Mouse (Mus musculus): ENCODE results near the gene Nkg7. TPM values are rescaled to one million over a fixed set of nuclear protein-coding genes. Genes with fewer than 3 reads are reported as not detected.
A peak's percentile ranks its signal among the peaks of the same experiment; 100 is the strongest.
"Not testable (repeated sequence)": the region's sequence is repeated elsewhere in the genome, so short reads cannot be mapped to it uniquely, and the experiment has no call there.

Gene Nkg7
- not detected in 2 replicates for polyA plus RNA-seq (2015; fragmentation: Nextera tagmentation; extraction: Ambion mirVana)

- ATAC-seq: no peak
- H3K27me3 ChIP-seq: 0 out of 2 replicates have a peak, but pooled peaks cover 1% of the 10 kb centered on the region
- H3K36me3 ChIP-seq (ENCODE audit: poor library complexity, severe bottlenecking): no peaks in the 10 kb centered on the region
- H3K9ac ChIP-seq: no peak within 1 kb of the TSS
- no peak within 1 kb of the TSS for H3K27ac ChIP-seq
- no peaks in the 10 kb centered on the region for H3K4me1 ChIP-seq
- WGBS: 78% methylated on average over 10 of the region's 10 CpGs
- H3K9me3 ChIP-seq (replicated peaks): no peaks in the 10 kb centered on the region
- no peak within 1 kb of the TSS for H3K4me3 ChIP-seq
- no peak within 1 kb of the TSS for H3K4me2 ChIP-seq
Observed at GRCm38 (mm10) chr7:43436341-43437255, at the start of gene Nkg7. Gene Nkg7, plus strand, starts transcription at chr7:43437073.

GRCm38 (mm10) chr7:43392349-43393121 lies 44.3 kb upstream of the Nkg7 start:
- no peak overlapping the region for H3K9ac ChIP-seq
- no peak overlapping the region for H3K27ac ChIP-seq
- H3K36me3 ChIP-seq (ENCODE audit: poor library complexity, severe bottlenecking): no peaks in the 10 kb centered on the region
- no peak overlapping the region for H3K4me2 ChIP-seq
- no peaks in the 10 kb centered on the region for H3K27me3 ChIP-seq
- ATAC-seq: no peak
- 86% methylated on average over 8 of the region's 8 CpGs for WGBS
- no peak overlapping the region for H3K4me3 ChIP-seq
- H3K9me3 ChIP-seq (replicated peaks): no peaks in the 10 kb centered on the region; the same call in 1 of the 2 replicates
- no peaks in the 10 kb centered on the region for H3K4me1 ChIP-seq

GRCm38 (mm10) chr7:43399501-43399900 lies 37.4 kb upstream of the Nkg7 start:
- H3K4me2 ChIP-seq: no peak overlapping the region
- no peak overlapping the region for H3K9ac ChIP-seq
- H3K36me3 ChIP-seq (ENCODE audit: poor library complexity, severe bottlenecking): no peaks in the 10 kb centered on the region
- no peaks in the 10 kb centered on the region for H3K27me3 ChIP-seq
- 85% methylated on average over 2 of the region's 2 CpGs for WGBS
- no peak for ATAC-seq
- no peak overlapping the region for H3K27ac ChIP-seq
- no peaks in the 10 kb centered on the region for H3K9me3 ChIP-seq (replicated peaks)
- no peaks in the 10 kb centered on the region for H3K4me1 ChIP-seq
- no peak overlapping the region for H3K4me3 ChIP-seq

DNA sequence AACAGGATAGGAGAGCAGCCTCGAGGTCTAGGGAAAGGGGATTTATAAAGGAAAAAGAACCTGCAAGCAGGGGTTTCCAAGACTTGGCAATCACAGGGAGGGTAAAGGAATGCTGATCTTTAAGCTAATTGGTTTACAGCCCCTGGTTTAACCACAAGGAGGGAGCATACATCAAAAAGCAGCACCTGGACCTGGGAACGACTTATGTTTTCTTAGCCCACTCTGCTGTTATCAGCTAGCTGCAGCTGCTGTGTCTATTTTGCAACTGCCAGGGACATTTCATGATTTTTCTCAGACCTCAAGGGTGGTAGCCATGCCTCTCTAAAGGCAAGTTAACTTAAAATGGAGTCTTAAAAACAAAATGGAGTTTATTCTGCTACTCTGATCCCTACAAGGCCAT lies 34.2 kb upstream of the Nkg7 start:
- no peaks in the 10 kb centered on the region for H3K9me3 ChIP-seq (replicated peaks)
- no peak overlapping the region for H3K4me2 ChIP-seq
- H3K27ac ChIP-seq: no peak overlapping the region
- H3K4me1 ChIP-seq: no peaks in the 10 kb centered on the region
- WGBS: 54% methylated on average over 2 of the region's 2 CpGs
- no peak overlapping the region for H3K9ac ChIP-seq
- no peaks in the 10 kb centered on the region for H3K36me3 ChIP-seq (ENCODE audit: poor library complexity, severe bottlenecking)
- no peak for ATAC-seq
- H3K4me3 ChIP-seq: no peak overlapping the region
- H3K27me3 ChIP-seq: no peaks in the 10 kb centered on the region

GRCm38 (mm10) chr7:43407573-43407972 lies 29.3 kb upstream of the Nkg7 start:
- Histone ChIP-seq H3K4me1 (no peaks in the 10 kb centered on the region), H3K4me3 (no peak overlapping the region), H3K27me3 (no peaks in the 10 kb centered on the region), H3K27ac (no peak overlapping the region), H3K36me3 (ENCODE audit: poor library complexity, severe bottlenecking) (no peaks in the 10 kb centered on the region), H3K4me2 (no peak overlapping the region), H3K9me3 (replicated peaks) (no peaks in the 10 kb centered on the region), H3K9ac (no peak overlapping the region)
- 80% methylated on average over 3 of the region's 3 CpGs for WGBS
- no peak for ATAC-seq

- Histone ChIP-seq H3K4me1 (no peaks in the 10 kb centered on the region), H3K27ac (no peak within 1 kb of the TSS), H3K9ac (no peak within 1 kb of the TSS), H3K9me3 (replicated peaks) (no peaks in the 10 kb centered on the region), H3K4me3 (no peak within 1 kb of the TSS), H3K36me3 (ENCODE audit: poor library complexity, severe bottlenecking) (no peaks in the 10 kb centered on the region), H3K27me3 (no peaks in the 10 kb centered on the region), H3K4me2 (no peak within 1 kb of the TSS)
- WGBS: 91% methylated on average over 4 of the region's 4 CpGs
- ATAC-seq: no peak
Observed at GRCm38 (mm10) chr7:43408131-43408553, 28.7 kb upstream of the Nkg7 start, which contains the start of gene Siglecg. Gene Siglecg, plus strand, starts transcription at chr7:43408204.

GRCm38 (mm10) chr7:43409084-43409483 lies 27.8 kb upstream of the Nkg7 start:
- Histone ChIP-seq H3K4me3 (no peak overlapping the region), H3K9me3 (replicated peaks) (no peaks in the 10 kb centered on the region), H3K4me2 (no peak overlapping the region), H3K36me3 (ENCODE audit: poor library complexity, severe bottlenecking) (no peaks in the 10 kb centered on the region), H3K9ac (no peak overlapping the region), H3K27me3 (no peaks in the 10 kb centered on the region), H3K27ac (no peak overlapping the region), H3K4me1 (no peaks in the 10 kb centered on the region)
- WGBS: 88% methylated on average over 3 of the region's 3 CpGs
- no peak for ATAC-seq

GRCm38 (mm10) chr7:43411724-43412123 lies 25.1 kb upstream of the Nkg7 start:
- not testable (repeated sequence) for H3K36me3 ChIP-seq (ENCODE audit: poor library complexity, severe bottlenecking); H3K4me1 ChIP-seq; H3K4me3 ChIP-seq; ATAC-seq; H3K4me2 ChIP-seq; H3K9me3 ChIP-seq (replicated peaks); H3K27me3 ChIP-seq; H3K9ac ChIP-seq; H3K27ac ChIP-seq
- 31% methylated on average over 4 of the region's 4 CpGs for WGBS

DNA sequence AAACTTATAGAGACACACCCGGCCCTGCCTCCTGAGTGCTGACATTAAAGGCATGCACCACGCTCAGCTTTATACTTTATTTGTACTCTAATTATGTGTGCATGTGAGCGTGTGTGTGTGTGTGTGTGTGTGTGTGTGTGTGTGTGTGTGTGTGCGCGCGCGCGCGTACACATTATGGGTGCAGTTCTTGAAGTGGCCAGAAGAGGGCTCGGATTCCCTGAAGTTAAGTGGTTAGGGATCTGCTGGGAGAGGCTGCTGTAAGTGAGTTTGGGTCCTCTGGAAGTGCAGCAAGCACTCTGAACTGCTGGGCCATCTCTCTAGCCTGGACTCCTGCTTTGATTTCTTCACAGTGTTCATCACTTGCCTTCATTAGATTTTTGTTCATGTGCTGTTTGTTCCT lies 19.6 kb upstream of the Nkg7 start:
- no peaks in the 10 kb centered on the region for H3K27me3 ChIP-seq
- no peak for ATAC-seq
- H3K9ac ChIP-seq: no peak overlapping the region
- no peaks in the 10 kb centered on the region for H3K4me1 ChIP-seq
- peaks cover 8% of the 10 kb centered on the region; the same call in 1 of the 2 replicates for H3K9me3 ChIP-seq (replicated peaks)
- H3K4me3 ChIP-seq: no peak overlapping the region
- no peak overlapping the region for H3K4me2 ChIP-seq
- no peaks in the 10 kb centered on the region for H3K36me3 ChIP-seq (ENCODE audit: poor library complexity, severe bottlenecking)
- 87% methylated on average over 10 of the region's 10 CpGs for WGBS
- H3K27ac ChIP-seq: no peak overlapping the region

DNA sequence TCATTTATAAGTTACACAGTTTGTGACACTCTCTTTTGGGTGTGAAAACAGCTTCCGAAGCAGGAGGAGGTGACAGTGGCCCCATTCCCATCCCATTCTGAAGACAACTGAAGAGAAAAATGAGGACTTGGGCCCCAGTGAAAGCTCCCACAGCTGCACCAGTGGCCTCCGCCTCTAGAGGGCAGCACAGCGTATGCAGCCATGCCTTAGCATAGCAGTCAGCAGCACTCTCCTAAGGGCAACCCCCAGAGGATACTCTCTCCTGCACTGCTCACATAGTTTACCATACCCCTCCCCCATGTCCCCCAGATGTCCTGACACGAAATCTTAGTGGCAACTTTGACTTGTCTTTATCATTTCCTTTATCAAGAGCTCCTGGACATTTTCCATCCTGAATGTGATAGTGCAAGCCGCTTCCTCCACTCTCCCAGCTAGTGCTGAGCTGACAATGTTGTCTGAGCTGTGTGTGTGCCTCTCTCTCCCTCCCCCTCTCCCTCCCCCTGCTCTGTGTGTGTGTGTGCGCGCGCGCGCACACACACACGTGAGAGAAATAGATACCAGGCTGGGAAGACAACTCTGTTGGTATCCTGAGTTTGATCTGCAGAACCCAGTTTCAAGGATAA lies 13.8 kb upstream of the Nkg7 start:
- no peak overlapping the region for H3K27ac ChIP-seq
- no peak overlapping the region for H3K4me3 ChIP-seq
- WGBS: 13% methylated on average over 11 of the region's 11 CpGs
- 0 out of 2 replicates have a peak, but pooled peaks cover 2% of the 10 kb centered on the region for H3K9me3 ChIP-seq (replicated peaks)
- no peak overlapping the region for H3K9ac ChIP-seq
- H3K4me1 ChIP-seq: peaks cover 6% of the 10 kb centered on the region; the same call in 1 of the 2 replicates
- H3K4me2 ChIP-seq: peak overlapping the region; percentile 24
- no peaks in the 10 kb centered on the region for H3K36me3 ChIP-seq (ENCODE audit: poor library complexity, severe bottlenecking)
- peak; percentile 92 for ATAC-seq
- H3K27me3 ChIP-seq: no peaks in the 10 kb centered on the region

- ATAC-seq: no peak
- Histone ChIP-seq H3K9ac (no peak overlapping the region), H3K27ac (no peak overlapping the region), H3K4me3 (no peak overlapping the region), H3K4me1 (peaks cover 6% of the 10 kb centered on the region; the same call in 1 of the 2 replicates), H3K36me3 (ENCODE audit: poor library complexity, severe bottlenecking) (no peaks in the 10 kb centered on the region), H3K9me3 (replicated peaks) (no peaks in the 10 kb centered on the region), H3K4me2 (no peak overlapping the region), H3K27me3 (no peaks in the 10 kb centered on the region)
- WGBS: 62% methylated on average over 3 of the region's 3 CpGs
Observed at GRCm38 (mm10) chr7:43423991-43424625, 12.8 kb upstream of the Nkg7 start.
